Mouse (Mus musculus) naive thymus-derived CD4-positive, alpha-beta T cell, adult 2 months (primary cell): ENCODE measurements at regions not wholly inside any gene's neighbourhood (a gene's known extent, or its start where the extent isn't known, plus 50 kb on each side); places are given as distances from the start of the nearest gene placed in this dataset.

Source experiments
- DNase-seq: peaks from one replicate; pipeline ENCODE4 v3.0.0-alpha.2; 2011; ENCODE audit warnings: low read depth

GRCm38 (mm10) chrX:12472296-12472695, 115.3 kb upstream of the Atp6ap2 start:
- no peak for DNase-seq

GRCm38 (mm10) chrX:12479207-12479606, 108.4 kb upstream of the Atp6ap2 start:
- no peak for DNase-seq

- no peak for DNase-seq
Measured at GRCm38 (mm10) chrX:12490957-12491356, 96.6 kb upstream of the Atp6ap2 start.

- DNase-seq, result no peak
Measured at GRCm38 (mm10) chrX:12493216-12493615, 94.4 kb upstream of the Atp6ap2 start.

GRCm38 (mm10) chrX:12493916-12494315, 93.7 kb upstream of the Atp6ap2 start:
- no peak for DNase-seq

- no peak for DNase-seq
Measured at GRCm38 (mm10) chrX:12494535-12494934, 93.1 kb upstream of the Atp6ap2 start.

- no peak for DNase-seq
Measured at GRCm38 (mm10) chrX:12500601-12501000, 87.0 kb upstream of the Atp6ap2 start.

GRCm38 (mm10) chrX:12502364-12502763, 85.2 kb upstream of the Atp6ap2 start:
- no peak for DNase-seq

- no peak for DNase-seq
Measured at GRCm38 (mm10) chrX:12503581-12503980, 84.0 kb upstream of the Atp6ap2 start.

- peak; percentile 34 for DNase-seq
Measured at GRCm38 (mm10) chrX:12511119-12511518, 76.5 kb upstream of the Atp6ap2 start.

- no peak for DNase-seq
Measured at GRCm38 (mm10) chrX:12525044-12525443, 62.6 kb upstream of the Atp6ap2 start.

GRCm38 (mm10) chrX:12530406-12531311, 56.9 kb upstream of the Atp6ap2 start:
- DNase-seq, result no peak
